Mouse (Mus musculus) spleen, adult 2 months (tissue): Measurements from ENCODE around the gene Gpr137b. TPM values are rescaled to one million over a fixed set of nuclear protein-coding genes. Genes with fewer than 3 reads are reported as not detected.
"Not testable (repeated sequence)": the region's sequence is repeated elsewhere in the genome, so short reads cannot be mapped to it uniquely, and the experiment has no call there.

Source experiments
- DNase-seq, 2 experiments: peaks; one replicate each; pipeline versions ENCODE4 v3.0.0 to v3.0.0-alpha.2; 2012 to 2021; ENCODE audit warnings: low spot score in 2 of 2, low read depth in 1 of 2
- H3K27ac ChIP-seq: fragments of 200-500 bp; 2 replicates; pipeline ENCODE4 v1.5.1; 2012; ENCODE audit warnings: low read length, inconsistent platforms; ENCODE audit not compliant: insufficient read depth
- H3K27me3 ChIP-seq: fragments of 200-500 bp; 2 replicates; pipeline ENCODE4 v1.6.1; 2012; ENCODE audit warnings: mild to moderate bottlenecking, moderate library complexity, low read length, inconsistent platforms; ENCODE audit not compliant: control insufficient read depth, insufficient read depth
- H3K36me3 ChIP-seq: fragments of 200-500 bp; 2 replicates; pipeline ENCODE4 v1.6.1; 2012; ENCODE audit warnings: mild to moderate bottlenecking, low read length, inconsistent platforms; ENCODE audit not compliant: control insufficient read depth, insufficient read depth
- H3K4me1 ChIP-seq: fragments of 200-500 bp; 2 replicates; pipeline ENCODE4 v1.6.1; 2011; ENCODE audit warnings: inconsistent platforms; ENCODE audit not compliant: control insufficient read depth, insufficient read depth, insufficient read length
- H3K4me3 ChIP-seq: fragments of 200-500 bp; 2 replicates; pipeline ENCODE4 v1.5.1; 2011; ENCODE audit warnings: mild to moderate bottlenecking, inconsistent platforms; ENCODE audit not compliant: insufficient read depth, insufficient read length; ENCODE audit errors: extremely low read depth
- CTCF ChIP-seq: fragments of 200-500 bp; IDR thresholded peaks from 2 replicates; pipeline ENCODE4 v1.5.1; 2011; ENCODE audit warnings: mild to moderate bottlenecking, inconsistent platforms; ENCODE audit not compliant: insufficient read depth, insufficient read length, insufficient replicate concordance; ENCODE audit errors: extremely low read depth
- POLR2A ChIP-seq: fragments of 200-500 bp; IDR thresholded peaks from 2 replicates; pipeline ENCODE4 v1.6.1; 2011; ENCODE audit warnings: low read depth, low read length, inconsistent platforms
- WGBS: fragments of 180-500 bp; shearing (Covaris S2); methylation state at CpG from one replicate; pipeline ENCODE4 v1.1.7; 2018; 5-methylcytosine and 5-hydroxymethylcytosine counted together
- polyA plus RNA-seq: library from polyadenylated mRNA; depleted of rRNA; stranded (reverse); fragments of >200 nt; gene quantifications from 2 replicates; pipeline ENCODE4 v1.2.3, GENCODE M21; 2012

Gene Gpr137b
- polyA plus RNA-seq, 1 experiment, result 64.4 TPM

DNA sequence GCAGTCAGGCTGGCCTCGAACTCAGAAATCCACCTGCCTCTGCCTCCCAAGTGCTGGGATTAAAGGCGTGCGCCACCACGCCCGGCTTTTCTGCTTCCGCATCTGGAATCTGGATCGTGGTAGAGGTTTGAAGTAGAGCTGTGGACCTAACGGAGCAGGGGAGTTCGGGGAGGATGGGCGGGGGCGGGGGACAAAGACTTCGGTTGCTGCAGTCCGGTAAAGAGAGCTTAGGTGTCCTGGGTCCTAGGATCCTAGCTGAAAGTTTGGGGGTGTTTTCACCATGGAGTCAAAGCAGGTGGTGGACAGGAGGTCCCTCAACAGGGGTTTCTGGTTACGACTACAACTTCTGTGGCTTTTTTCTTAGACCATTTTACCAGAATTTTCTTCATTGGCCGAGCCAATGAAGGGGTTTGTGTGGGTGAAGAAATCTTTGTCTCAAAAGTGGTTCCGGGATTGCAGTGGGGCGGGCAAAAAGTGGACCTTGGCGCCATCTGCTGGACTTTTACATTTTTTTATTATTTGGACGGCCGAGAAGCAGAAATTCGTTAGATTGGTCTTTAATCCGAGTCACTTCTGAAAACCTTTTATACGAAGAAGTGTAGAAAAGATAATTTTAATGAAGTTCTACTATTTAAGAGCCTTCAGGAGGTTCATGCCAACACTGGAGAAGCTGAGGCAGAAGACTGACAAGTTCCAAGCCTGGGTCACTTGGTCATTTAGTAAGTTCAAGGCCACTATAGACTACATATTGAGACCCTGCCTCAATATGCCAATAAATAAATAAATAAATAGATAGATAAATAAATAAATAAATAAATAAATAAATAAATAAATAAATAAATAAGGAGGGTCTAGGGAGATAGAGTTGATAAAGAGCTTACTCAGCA, 21.5 kb upstream of the Gpr137b start:
- DNase-seq, result peak in 1 of 2 experiments; percentile 44

DNA sequence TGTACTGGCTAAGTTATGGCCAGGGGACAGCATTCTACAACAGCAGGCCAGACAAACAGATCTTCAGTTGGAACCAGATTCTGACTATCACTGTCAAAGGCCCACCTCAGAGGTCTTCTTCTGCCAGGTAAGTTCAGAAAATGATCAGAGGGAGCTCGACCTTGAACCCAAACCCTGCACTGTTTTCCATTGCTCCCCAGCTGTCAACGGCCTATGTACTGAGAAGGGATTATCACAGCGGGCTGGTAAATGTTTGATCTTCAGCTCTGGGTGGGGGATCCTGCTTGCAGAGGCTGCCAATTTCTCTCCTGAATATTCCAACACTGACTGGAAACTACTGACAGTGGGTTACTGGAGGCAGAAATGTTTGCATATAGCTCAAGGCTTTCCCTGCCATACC, 20.4 kb upstream of the Gpr137b start:
- Histone ChIP-seq H3K27me3 (no peaks in the 10 kb centered on the region), H3K4me1 (no peaks in the 10 kb centered on the region), H3K27ac (no peak overlapping the region), H3K36me3 (no peaks in the 10 kb centered on the region), H3K4me3 (no peak overlapping the region)
- TF ChIP-seq CTCF (no peak), POLR2A (no peak)
- 85% methylated on average over 3 of the region's 3 CpGs for WGBS
- DNase-seq, result no peak

More for the DNA sequence above, 21.5 kb upstream of the Gpr137b start:
- not testable (repeated sequence) for H3K27ac ChIP-seq, H3K27me3 ChIP-seq, H3K4me1 ChIP-seq, H3K36me3 ChIP-seq, H3K4me3 ChIP-seq
- TF ChIP-seq CTCF, result peak; percentile 10; the same call in 1 of the 2 replicates
- WGBS, result 37% methylated on average over 23 of the region's 23 CpGs

DNA sequence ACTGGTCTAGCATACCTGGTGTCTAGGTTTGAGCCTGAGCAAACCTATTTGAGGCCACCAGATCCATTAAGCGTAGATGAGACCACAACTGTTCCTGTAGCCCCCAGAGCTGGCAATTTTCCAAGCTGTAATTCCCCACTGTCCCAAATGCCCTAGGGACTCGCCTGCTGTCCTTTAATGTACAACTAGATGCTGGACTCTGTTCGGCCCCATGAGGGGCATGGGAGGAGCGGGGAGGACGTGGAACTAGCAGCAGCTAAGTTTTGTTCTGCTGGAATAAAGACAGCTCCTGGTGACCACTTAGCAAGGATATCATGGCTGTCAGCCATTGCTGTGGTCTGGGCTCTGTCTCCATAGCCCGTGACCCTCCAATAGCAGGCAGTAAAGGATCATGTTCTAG, 11.7 kb upstream of the Gpr137b start:
- not testable (repeated sequence) for DNase-seq, H3K4me1 ChIP-seq, H3K4me3 ChIP-seq, H3K36me3 ChIP-seq, H3K27me3 ChIP-seq, H3K27ac ChIP-seq
- no CpG with 5 or more reads among the region's 6 CpGs for WGBS

DNA sequence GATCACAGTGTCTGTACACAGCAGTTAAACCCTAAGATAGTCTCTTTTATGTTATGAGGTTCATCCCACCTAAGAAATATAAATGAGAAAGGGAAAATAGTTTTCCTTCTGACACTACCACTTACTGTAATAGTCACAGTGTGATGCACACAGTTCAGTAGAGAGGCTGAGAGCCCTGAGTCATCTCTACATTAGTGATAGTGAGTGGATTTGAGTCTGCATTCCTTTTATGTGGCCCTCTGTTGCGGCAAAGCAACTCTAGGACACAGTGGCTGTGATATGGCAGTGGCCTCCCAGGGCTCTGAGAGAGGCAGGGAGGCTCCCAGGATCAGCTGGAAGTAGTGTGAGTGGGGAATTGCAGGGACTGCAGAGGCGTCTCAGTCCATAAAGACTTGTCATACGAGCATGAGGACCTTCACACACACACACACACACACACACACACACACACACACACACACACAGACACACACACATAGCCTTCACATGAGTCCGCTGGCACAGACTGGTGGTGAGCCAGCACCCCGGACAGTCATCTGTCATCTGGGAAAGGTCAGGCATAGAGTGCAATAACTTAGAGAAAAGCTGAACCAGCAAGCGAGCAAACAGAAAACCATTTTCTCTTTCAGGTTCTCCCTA, 10.8 kb upstream of the Gpr137b start:
- WGBS, result 88% methylated on average over 6 of the region's 6 CpGs
- H3K4me3 ChIP-seq, DNase-seq, H3K27ac ChIP-seq, H3K27me3 ChIP-seq, H3K36me3 ChIP-seq, H3K4me1 ChIP-seq: not testable (repeated sequence)

DNA sequence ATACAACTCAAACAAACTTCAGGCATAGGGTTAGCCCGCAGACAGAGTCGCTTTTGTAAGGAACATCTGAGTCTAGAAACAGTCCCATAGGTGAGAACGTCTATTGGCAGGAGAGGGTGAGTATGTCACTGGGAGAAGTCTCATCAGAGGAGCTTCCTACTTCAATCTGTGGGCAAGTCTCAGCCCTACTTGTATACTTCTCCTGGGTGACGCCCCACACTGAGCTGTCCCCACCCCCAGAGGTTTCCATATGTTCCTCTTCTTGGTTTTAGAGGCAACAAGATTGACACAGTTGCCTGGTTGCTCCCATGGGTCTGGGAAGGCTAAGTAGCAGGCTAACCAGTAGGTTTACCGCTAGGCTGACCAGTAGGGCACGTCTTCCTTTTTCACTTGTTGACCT, 10.0 kb upstream of the Gpr137b start:
- 75% methylated on average over 6 of the region's 6 CpGs for WGBS
- H3K27ac ChIP-seq, H3K4me1 ChIP-seq, H3K27me3 ChIP-seq, H3K4me3 ChIP-seq, H3K36me3 ChIP-seq, DNase-seq: not testable (repeated sequence)

DNA sequence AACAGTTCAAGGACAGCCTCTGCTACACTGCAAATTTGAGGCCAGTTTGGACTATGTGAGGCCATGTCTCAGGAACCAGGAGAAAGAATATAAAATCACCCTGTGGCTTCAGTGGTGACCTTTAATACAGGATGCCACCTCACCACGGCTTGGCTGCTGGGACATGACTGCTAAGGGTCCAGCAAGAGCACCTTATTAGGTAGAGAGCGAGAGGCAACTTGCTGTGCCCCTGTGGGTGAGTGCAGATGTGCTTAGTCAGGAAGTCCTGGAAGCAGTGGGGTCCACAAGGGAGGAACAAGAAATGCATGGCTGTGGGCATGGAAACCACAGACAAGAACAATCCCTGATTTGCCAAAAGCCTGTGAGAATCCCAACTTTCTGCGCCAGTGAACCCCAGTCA, 9.6 kb upstream of the Gpr137b start:
- not testable (repeated sequence) for H3K27ac ChIP-seq, H3K36me3 ChIP-seq, DNase-seq, H3K27me3 ChIP-seq, H3K4me3 ChIP-seq, H3K4me1 ChIP-seq
- WGBS, result 63% methylated on average over 3 of the region's 3 CpGs

DNA sequence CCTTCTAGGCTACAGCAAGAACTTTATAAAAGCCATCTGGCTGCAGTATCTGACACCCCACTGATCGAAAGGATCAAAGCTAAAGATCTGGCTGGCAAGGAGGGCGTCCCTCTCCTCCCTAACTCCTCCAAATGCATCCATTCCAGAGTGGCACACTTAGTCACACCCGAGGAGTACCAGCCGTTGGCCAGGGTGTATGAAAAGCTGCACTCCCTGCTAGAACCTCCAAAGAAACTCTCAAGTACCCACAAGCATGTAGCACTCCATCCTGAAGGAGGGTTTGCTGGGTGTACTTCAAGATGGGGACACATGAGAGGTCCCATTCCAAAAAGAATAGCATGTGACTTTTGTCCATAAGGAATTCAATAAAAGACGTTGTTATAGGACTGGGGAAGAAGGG, 9.0 kb upstream of the Gpr137b start:
- H3K27ac ChIP-seq, H3K4me3 ChIP-seq, H3K27me3 ChIP-seq, H3K36me3 ChIP-seq, H3K4me1 ChIP-seq, DNase-seq: not testable (repeated sequence)
- 83% methylated on average over 5 of the region's 5 CpGs for WGBS

DNA sequence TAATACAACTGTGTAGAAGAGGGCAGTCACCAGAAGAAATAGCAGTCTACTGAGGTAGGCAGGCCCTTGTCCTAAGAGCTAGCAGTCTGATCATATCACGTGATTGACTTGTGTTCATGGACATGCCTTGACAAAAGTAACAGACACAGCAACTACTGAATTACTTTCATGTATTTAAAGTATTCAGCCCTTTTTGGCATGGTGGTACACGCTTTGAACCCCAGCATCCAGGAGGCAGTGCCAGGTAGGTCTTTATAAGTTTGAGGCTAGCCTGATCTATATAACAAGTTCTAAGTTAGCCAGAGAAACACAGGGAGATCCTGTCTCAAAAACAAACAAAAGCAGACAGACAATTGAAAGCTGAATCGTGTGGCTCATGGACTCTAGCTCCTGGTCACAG, 7.0 kb upstream of the Gpr137b start:
- not testable (repeated sequence) for H3K36me3 ChIP-seq, H3K27me3 ChIP-seq, H3K27ac ChIP-seq, DNase-seq, H3K4me3 ChIP-seq, H3K4me1 ChIP-seq
- WGBS, result 72% methylated on average over 3 of the region's 3 CpGs

DNA sequence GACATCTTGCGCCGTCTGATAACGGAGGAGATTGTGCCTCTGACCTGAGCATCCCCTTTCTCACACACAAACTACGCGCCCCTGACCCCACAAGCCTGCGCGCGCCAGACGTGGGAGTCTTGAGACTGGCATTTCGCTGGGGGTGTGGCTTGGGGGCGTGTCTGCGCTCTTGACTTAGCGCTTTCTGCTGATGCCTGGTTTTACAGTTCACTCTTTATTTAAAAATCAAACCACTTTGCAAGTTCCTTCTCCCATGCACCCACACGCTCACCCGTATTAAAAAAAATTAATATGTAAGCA, 232 bp upstream of the Gpr137b start:
- peak overlapping the region; percentile 27; the same call in 1 of the 2 replicates for H3K4me3 ChIP-seq
- not testable (repeated sequence) for H3K27ac ChIP-seq, H3K4me1 ChIP-seq, DNase-seq, H3K36me3 ChIP-seq, H3K27me3 ChIP-seq
- 2% methylated on average over 15 of the region's 15 CpGs for WGBS

DNA sequence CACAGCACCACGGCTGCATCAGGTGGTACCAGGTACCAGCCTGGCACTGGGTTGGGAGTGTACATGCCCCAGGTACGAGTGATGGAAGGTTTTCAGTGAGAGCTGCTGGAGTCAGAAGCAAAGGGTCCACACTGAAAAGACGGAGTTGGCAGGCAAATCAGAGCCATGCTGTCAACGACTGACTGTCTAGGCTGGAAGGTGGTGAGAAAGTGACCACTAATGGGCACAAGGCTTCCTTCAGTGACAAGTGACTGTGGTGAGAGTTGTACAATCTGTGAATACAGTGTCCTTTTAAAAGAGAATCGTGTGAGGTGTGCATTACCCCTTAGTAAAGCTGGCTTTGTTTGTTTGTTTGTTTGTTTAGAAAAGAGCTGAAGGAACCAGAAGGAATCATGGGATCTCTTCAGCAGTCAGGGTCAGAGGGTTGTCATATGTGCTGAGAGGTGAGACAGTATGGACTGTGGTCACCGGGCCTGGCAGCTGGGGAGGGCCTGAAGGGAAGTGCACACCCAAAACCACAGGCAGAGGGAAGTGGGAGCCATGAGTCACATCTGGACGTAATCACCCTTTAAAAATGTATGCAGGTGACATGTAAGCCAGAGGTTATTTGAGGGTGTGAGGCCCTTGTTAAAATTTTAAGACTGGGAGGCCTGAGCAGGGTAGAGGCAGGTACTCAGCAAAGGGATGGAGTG, 15.5 kb downstream of the Gpr137b start:
- not testable (repeated sequence) for H3K27ac ChIP-seq, H3K4me1 ChIP-seq, H3K4me3 ChIP-seq, H3K36me3 ChIP-seq, H3K27me3 ChIP-seq, DNase-seq
- WGBS, result 19% methylated on average over 1 of the region's 7 CpGs
